19 mouse cellular contexts compared by ENCODE assay signal in genomic region chr5:140256685-140257084, GRCm38 (mm10).
DNase-seq lines count a peak whose midpoint lies in the region; ATAC-seq lines count a peak whose summit lies in the region.
"Had no signal": no experiment of that assay in that cellular context is flagged by ENCODE, and none has a peak within 500 bp of the region (broad histone marks: within the 10 kb centered on the region; RNA-seq: fewer than 3 reads in every experiment).

No protein-coding gene starts in this region.

- 87% methylated on average over 10 of the region's 10 CpGs for WGBS in embryonic facial prominence, embryonic 12.5 days
- WGBS in embryonic facial prominence, embryonic 10.5 days = 95% methylated on average over 10 of the region's 10 CpGs
- 91% methylated on average over 10 of the region's 10 CpGs for WGBS in hindbrain, embryonic 14.5 days
- WGBS in hindbrain, embryonic 16.5 days = 97% methylated on average over 9 of the region's 10 CpGs

- H3K9ac ChIP-seq in embryonic facial prominence, embryonic 12.5 days = no peak overlapping the region
- no peak overlapping the region for H3K9ac ChIP-seq in hindbrain, embryonic 14.5 days
- H3K9ac ChIP-seq in hindbrain, embryonic 16.5 days (ENCODE audit: low read depth, low read length) = no peak overlapping the region
- H3K9ac ChIP-seq: forebrain, embryonic 15.5 days; heart, embryonic 13.5 days; intestine, embryonic 15.5 days had no signal

- no peak overlapping the region for H3K27ac ChIP-seq in embryonic facial prominence, embryonic 12.5 days
- H3K27ac ChIP-seq in embryonic facial prominence, embryonic 10.5 days (replicated peaks) = no peak overlapping the region
- no peak overlapping the region for H3K27ac ChIP-seq in hindbrain, embryonic 14.5 days
- H3K27ac ChIP-seq in hindbrain, embryonic 16.5 days (ENCODE audit: low read depth, low read length) = no peak overlapping the region
- H3K27ac ChIP-seq: forebrain, embryonic 15.5 days; heart, embryonic 13.5 days; intestine, embryonic 15.5 days had no signal

- H3K4me3 ChIP-seq in embryonic facial prominence, embryonic 12.5 days = no peak overlapping the region
- H3K4me3 ChIP-seq in embryonic facial prominence, embryonic 10.5 days = no peak overlapping the region
- H3K4me3 ChIP-seq in hindbrain, embryonic 14.5 days (replicated peaks; ENCODE audit: low read length) = no peak overlapping the region
- no peak overlapping the region for H3K4me3 ChIP-seq in hindbrain, embryonic 16.5 days (ENCODE audit: low read length)
- H3K4me3 ChIP-seq: forebrain, embryonic 15.5 days; heart, embryonic 13.5 days; intestine, embryonic 15.5 days had no signal

- DNase-seq in embryonic facial prominence, embryonic 10.5 days (ENCODE audit: low spot score) = no peak
- no peak for DNase-seq in hindbrain, embryonic 14.5 days (ENCODE audit: low spot score)
- DNase-seq in thymus, postnatal 10 days (ENCODE audit: low spot score in 2 of 2) = peak; percentile 47 to 52
- no peak for DNase-seq in thymus, postnatal 25 days
- DNase-seq in gastrocnemius, postnatal 25 days = no peak
- DNase-seq: adrenal gland, adult 8-10 months; adrenal gland, postnatal 36 days; B cell, adult 2 months; cerebellum, adult 2 months; cerebellum, postnatal 10 days; gastrocnemius, postnatal 10 days; heart, postnatal 4 days had no signal

- peaks cover 37% of the 10 kb centered on the region for H3K36me3 ChIP-seq in embryonic facial prominence, embryonic 12.5 days
- peaks cover 81% of the 10 kb centered on the region for H3K36me3 ChIP-seq in embryonic facial prominence, embryonic 10.5 days (replicated peaks)
- no peaks in the 10 kb centered on the region for H3K36me3 ChIP-seq in hindbrain, embryonic 14.5 days (replicated peaks; ENCODE audit: control insufficient read depth, insufficient read depth)
- no peaks in the 10 kb centered on the region for H3K36me3 ChIP-seq in hindbrain, embryonic 16.5 days (ENCODE audit: control insufficient read depth, insufficient read depth, low read length)
- H3K36me3 ChIP-seq: intestine, embryonic 15.5 days had no signal

- no peaks in the 10 kb centered on the region for H3K9me3 ChIP-seq in embryonic facial prominence, embryonic 12.5 days
- no peaks in the 10 kb centered on the region for H3K9me3 ChIP-seq in embryonic facial prominence, embryonic 10.5 days
- no peaks in the 10 kb centered on the region for H3K9me3 ChIP-seq in hindbrain, embryonic 14.5 days (ENCODE audit: control insufficient read depth, low read length)
- no peaks in the 10 kb centered on the region for H3K9me3 ChIP-seq in hindbrain, embryonic 16.5 days (ENCODE audit: control insufficient read depth, low read length)
- H3K9me3 ChIP-seq: forebrain, embryonic 15.5 days; G1E; heart, embryonic 13.5 days; intestine, embryonic 15.5 days had no signal

- no peak overlapping the region for H3K4me2 ChIP-seq in embryonic facial prominence, embryonic 12.5 days (replicated peaks)
- H3K4me2 ChIP-seq in hindbrain, embryonic 14.5 days (replicated peaks) = no peak overlapping the region
- no peak overlapping the region for H3K4me2 ChIP-seq in hindbrain, embryonic 16.5 days (ENCODE audit: low read length)
- H3K4me2 ChIP-seq: forebrain, embryonic 15.5 days; heart, embryonic 13.5 days; intestine, embryonic 15.5 days had no signal

- H3K27me3 ChIP-seq in embryonic facial prominence, embryonic 12.5 days = no peaks in the 10 kb centered on the region
- no peaks in the 10 kb centered on the region for H3K27me3 ChIP-seq in embryonic facial prominence, embryonic 10.5 days (replicated peaks; ENCODE audit: low read depth, poor library complexity, severe bottlenecking)
- no peaks in the 10 kb centered on the region for H3K27me3 ChIP-seq in hindbrain, embryonic 14.5 days (ENCODE audit: control insufficient read depth, insufficient read depth, low read length)
- H3K27me3 ChIP-seq in hindbrain, embryonic 16.5 days (replicated peaks; ENCODE audit: control insufficient read depth, insufficient read depth, low read length) = no peaks in the 10 kb centered on the region
- H3K27me3 ChIP-seq: forebrain, embryonic 15.5 days; intestine, embryonic 15.5 days had no signal

- peak; percentile 22; the same call in 1 of the 2 replicates for ATAC-seq in embryonic facial prominence, embryonic 12.5 days (ENCODE audit: insufficient number of reproducible peaks, insufficient read depth, low FRiP score, low TSS enrichment)
- peak; percentile 17; the same call in 1 of the 2 replicates for ATAC-seq in hindbrain, embryonic 14.5 days (ENCODE audit: low FRiP score)
- ATAC-seq in hindbrain, embryonic 16.5 days = no peak
- ATAC-seq: CD4-positive, CD25-positive, alpha-beta regulatory T cell, adult 4 months; forebrain, embryonic 15.5 days; intestine, embryonic 15.5 days had no signal

- no peaks in the 10 kb centered on the region for H3K4me1 ChIP-seq in embryonic facial prominence, embryonic 12.5 days
- H3K4me1 ChIP-seq in embryonic facial prominence, embryonic 10.5 days = no peaks in the 10 kb centered on the region
- peaks cover 10% of the 10 kb centered on the region; the same call in 1 of the 2 replicates for H3K4me1 ChIP-seq in hindbrain, embryonic 14.5 days (replicated peaks; ENCODE audit: control insufficient read depth, insufficient read depth, low read length)
- no peaks in the 10 kb centered on the region for H3K4me1 ChIP-seq in hindbrain, embryonic 16.5 days (ENCODE audit: control insufficient read depth, insufficient read depth, low read depth, low read length)
- H3K4me1 ChIP-seq: heart, embryonic 13.5 days; intestine, embryonic 15.5 days had no signal

Comparison
In these comparisons a context has a peak if more than half of its experiments do, and no peak if none do; other contexts are left out.
1. DNase-seq: peak in thymus, postnatal 10 days (2 of 2); none in embryonic facial prominence, embryonic 10.5 days (single experiment), hindbrain, embryonic 14.5 days (single experiment), thymus, postnatal 25 days (single experiment) and gastrocnemius, postnatal 25 days (single experiment).